Mouse (Mus musculus): ENCODE data around the gene Rab44. TPM values are rescaled to one million over a fixed set of nuclear protein-coding genes. Genes with fewer than 3 reads are reported as not detected.

Gene Rab44
- total and polyA plus RNA-seq, 2 experiments from 2014 or later, result 0.23 to 2.0 TPM

DNA sequence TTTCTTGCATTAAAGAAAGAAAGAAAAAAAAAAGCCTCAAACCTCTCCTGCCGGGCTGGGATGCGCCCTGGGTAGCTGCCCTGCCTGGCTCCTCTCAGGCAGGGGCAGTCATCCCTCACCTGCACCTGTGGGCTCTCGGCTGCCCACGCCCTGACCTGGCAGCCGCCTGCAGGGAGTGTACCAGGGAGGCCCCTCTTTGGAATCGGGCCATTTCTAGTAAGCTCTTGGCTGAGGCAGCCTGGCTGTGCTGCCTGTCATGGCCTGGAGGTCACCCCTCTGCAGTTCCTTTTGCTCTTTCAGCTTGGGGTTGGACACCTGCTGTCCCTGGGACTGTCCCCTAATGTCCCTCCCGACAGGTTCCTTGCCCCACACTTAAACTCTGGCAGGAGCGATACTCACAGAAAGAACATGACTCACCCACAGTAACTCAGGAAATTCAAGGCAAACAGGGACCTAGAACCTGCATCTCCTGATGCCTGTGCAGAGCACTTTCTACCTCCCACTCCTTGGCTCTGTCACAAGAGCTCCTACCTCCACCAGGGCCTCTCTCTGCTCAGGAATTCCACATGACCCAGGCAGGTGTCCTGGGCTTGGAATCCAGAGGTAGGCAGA is 52.1 kb downstream of the Rab44 start:
- Histone ChIP-seq H3K4me1 (ENCODE audit: control insufficient read depth, insufficient read depth) (peaks cover 10% of the 10 kb centered on the region), H3K9me3 (replicated peaks; ENCODE audit: control insufficient read depth, low read length) (peaks cover 14% of the 10 kb centered on the region), H3K4me2 (ENCODE audit: low read depth, low read length) (no peak overlapping the region), H3K27me3 (ENCODE audit: control insufficient read depth, insufficient read depth, low read length) (no peaks in the 10 kb centered on the region), H3K27ac (ENCODE audit: low read depth) (no peak overlapping the region), H3K36me3 (replicated peaks; ENCODE audit: control insufficient read depth, insufficient read depth, low read length) (no peaks in the 10 kb centered on the region), H3K9ac (replicated peaks; ENCODE audit: low read depth, low read length) (no peak overlapping the region), H3K4me3 (ENCODE audit: low read depth, low read length) (no peak overlapping the region)
- ATAC-seq (ENCODE audit: insufficient read depth, low read depth) (peak; percentile 18; the same call in 1 of the 2 replicates), DNase-seq (ENCODE audit: low spot score) (no peak)
- TF ChIP-seq CTCF (IDR thresholded peaks at IDR 0.05; ENCODE audit: low read depth) (no peak), EP300 (IDR thresholded peaks at IDR 0.05; ENCODE audit: low read depth) (no peak)
- 39% methylated on average over 8 of the region's 8 CpGs for WGBS

DNA sequence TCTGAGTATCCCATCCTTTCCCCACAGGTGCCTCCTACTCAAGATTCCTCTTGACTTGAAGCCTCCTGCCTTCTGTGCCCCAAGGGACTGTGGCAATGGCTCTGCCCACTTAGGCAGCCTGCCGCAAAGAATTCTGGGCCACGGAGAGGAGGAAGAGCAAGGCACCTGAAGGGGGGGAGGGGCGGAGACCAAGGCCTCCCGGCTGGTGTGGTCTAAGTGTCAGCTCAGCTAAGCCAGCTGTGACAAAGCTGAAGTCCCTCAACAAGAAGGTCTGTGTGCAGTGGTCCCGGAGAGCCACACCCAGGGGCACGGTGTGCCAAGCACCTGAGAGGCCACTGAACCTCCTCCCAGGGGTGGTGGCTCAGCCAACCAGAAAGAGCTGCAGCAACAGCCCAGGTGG is 53.4 kb downstream of the Rab44 start:
- DNase-seq (ENCODE audit: low spot score) (no peak), ATAC-seq (ENCODE audit: insufficient read depth, low read depth) (no peak)
- Histone ChIP-seq H3K4me3 (ENCODE audit: low read depth, low read length) (no peak overlapping the region), H3K27ac (ENCODE audit: low read depth) (no peak overlapping the region), H3K4me2 (ENCODE audit: low read depth, low read length) (no peak overlapping the region), H3K36me3 (replicated peaks; ENCODE audit: control insufficient read depth, insufficient read depth, low read length) (no peaks in the 10 kb centered on the region), H3K9ac (replicated peaks; ENCODE audit: low read depth, low read length) (no peak overlapping the region), H3K27me3 (ENCODE audit: control insufficient read depth, insufficient read depth, low read length) (no peaks in the 10 kb centered on the region), H3K4me1 (ENCODE audit: control insufficient read depth, insufficient read depth) (peaks cover 10% of the 10 kb centered on the region), H3K9me3 (replicated peaks; ENCODE audit: control insufficient read depth, low read length) (peaks cover 1% of the 10 kb centered on the region; the same call in 1 of the 2 replicates)
- TF ChIP-seq EP300 (IDR thresholded peaks at IDR 0.05; ENCODE audit: low read depth) (no peak), CTCF (IDR thresholded peaks at IDR 0.05; ENCODE audit: low read depth) (no peak)
- 59% methylated on average over 6 of the region's 6 CpGs for WGBS

DNA sequence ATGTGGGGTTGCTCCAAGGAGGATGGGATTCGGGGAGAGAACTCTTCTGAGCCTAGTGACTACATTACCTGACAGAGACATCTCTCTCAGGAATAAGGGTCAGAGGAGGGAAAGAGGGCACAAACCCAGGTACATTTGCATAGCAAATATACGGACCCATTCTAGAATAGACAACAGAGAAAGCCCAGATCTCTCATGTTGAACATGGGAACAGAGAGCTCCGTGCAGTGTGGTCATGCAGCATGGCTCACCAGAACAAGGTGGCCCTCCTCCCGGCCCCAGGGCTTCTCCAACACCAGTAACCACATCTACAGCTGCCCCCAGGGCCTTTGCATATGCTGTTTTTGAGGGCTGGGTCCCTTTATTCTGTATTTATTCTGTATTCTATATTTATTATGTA is 54.5 kb downstream of the Rab44 start:
- no peak for TF ChIP-seq EP300 (IDR thresholded peaks at IDR 0.05; ENCODE audit: low read depth)
- no peak for TF ChIP-seq CTCF (IDR thresholded peaks at IDR 0.05; ENCODE audit: low read depth)
- H3K4me1 ChIP-seq (ENCODE audit: control insufficient read depth, insufficient read depth), result peaks cover 10% of the 10 kb centered on the region
- no peak overlapping the region for H3K9ac ChIP-seq (replicated peaks; ENCODE audit: low read depth, low read length)
- DNase-seq (ENCODE audit: low spot score), result no peak
- no peaks in the 10 kb centered on the region for H3K9me3 ChIP-seq (replicated peaks; ENCODE audit: control insufficient read depth, low read length)
- H3K27me3 ChIP-seq (ENCODE audit: control insufficient read depth, insufficient read depth, low read length), result no peaks in the 10 kb centered on the region
- no peaks in the 10 kb centered on the region for H3K36me3 ChIP-seq (replicated peaks; ENCODE audit: control insufficient read depth, insufficient read depth, low read length)
- no peak overlapping the region for H3K4me2 ChIP-seq (ENCODE audit: low read depth, low read length)
- no peak for ATAC-seq (ENCODE audit: insufficient read depth, low read depth)
- WGBS, result 82% methylated on average over 4 of the region's 4 CpGs
- H3K4me3 ChIP-seq (ENCODE audit: low read depth, low read length), result no peak overlapping the region
- no peak overlapping the region for H3K27ac ChIP-seq (ENCODE audit: low read depth)

DNA sequence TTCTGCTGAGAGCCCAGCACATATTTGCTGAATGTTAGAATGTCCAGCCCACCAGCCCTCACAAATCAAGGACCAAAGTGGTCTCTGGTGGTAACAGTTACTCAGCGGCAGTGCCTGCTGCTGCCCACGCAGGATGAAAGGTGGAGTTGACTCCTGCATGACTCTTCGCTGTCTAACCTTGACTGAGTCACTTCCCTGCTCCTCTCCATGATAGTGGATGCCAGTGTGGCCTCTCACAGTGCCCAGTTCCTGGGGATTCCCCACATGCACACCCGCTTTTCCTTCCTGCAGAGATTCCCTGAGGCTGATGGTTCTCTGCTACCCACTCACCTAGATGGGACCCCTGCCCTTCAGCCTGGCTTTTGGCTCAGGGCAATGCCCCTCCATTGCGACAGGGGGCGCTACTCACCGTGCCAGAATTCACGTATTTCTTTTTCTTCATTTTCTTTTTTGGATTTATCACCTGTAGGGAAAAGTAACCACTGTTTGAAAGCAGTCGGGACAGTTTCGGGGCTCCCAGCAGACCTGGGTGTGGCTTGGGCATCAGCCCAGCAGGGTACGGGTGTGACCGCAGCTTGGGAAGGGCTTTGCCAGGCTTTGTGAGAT is 55.2 kb downstream of the Rab44 start:
- Histone ChIP-seq H3K4me1 (ENCODE audit: control insufficient read depth, insufficient read depth) (peaks cover 10% of the 10 kb centered on the region), H3K27me3 (ENCODE audit: control insufficient read depth, insufficient read depth, low read length) (no peaks in the 10 kb centered on the region), H3K4me2 (ENCODE audit: low read depth, low read length) (no peak overlapping the region), H3K9ac (replicated peaks; ENCODE audit: low read depth, low read length) (no peak overlapping the region), H3K9me3 (replicated peaks; ENCODE audit: control insufficient read depth, low read length) (no peaks in the 10 kb centered on the region), H3K4me3 (ENCODE audit: low read depth, low read length) (no peak overlapping the region), H3K27ac (ENCODE audit: low read depth) (no peak overlapping the region), H3K36me3 (replicated peaks; ENCODE audit: control insufficient read depth, insufficient read depth, low read length) (no peaks in the 10 kb centered on the region)
- TF ChIP-seq CTCF (IDR thresholded peaks at IDR 0.05; ENCODE audit: low read depth) (peak; percentile 26; the same call in 1 of the 2 replicates), EP300 (IDR thresholded peaks at IDR 0.05; ENCODE audit: low read depth) (no peak)
- 74% methylated on average over 12 of the region's 12 CpGs for WGBS
- ATAC-seq (ENCODE audit: insufficient read depth, low read depth), result no peak
- DNase-seq (ENCODE audit: low spot score), result no peak

DNA sequence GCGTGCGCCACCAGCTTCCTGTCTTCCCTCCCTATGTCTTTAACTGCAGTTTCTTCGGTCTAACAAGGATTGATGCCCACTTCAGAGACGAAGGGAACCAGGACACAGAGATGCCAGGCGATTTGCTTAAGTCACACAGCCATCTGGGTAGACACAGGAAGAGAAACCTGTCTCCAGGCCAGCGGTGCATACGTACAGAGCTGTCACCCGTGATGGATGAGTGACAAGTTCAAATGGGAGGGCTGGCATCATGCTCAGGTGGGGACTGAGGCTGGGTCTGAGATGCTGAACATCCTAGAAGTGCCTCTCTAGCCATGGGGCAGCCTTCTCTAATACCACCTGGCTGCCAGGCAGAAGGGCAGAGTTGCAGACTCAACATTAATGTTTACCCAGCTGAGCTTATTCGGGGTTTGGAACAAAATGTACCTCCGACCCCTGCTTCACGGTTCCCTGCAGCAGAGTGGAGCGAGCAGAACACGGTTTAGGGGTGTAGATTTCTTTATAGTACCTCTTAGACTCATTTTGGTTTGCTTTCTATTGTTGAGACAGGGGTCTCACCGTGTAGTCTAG is 56.6 kb downstream of the Rab44 start:
- Histone ChIP-seq H3K4me3 (ENCODE audit: low read depth, low read length) (no peak overlapping the region), H3K27me3 (ENCODE audit: control insufficient read depth, insufficient read depth, low read length) (no peaks in the 10 kb centered on the region), H3K9me3 (replicated peaks; ENCODE audit: control insufficient read depth, low read length) (no peaks in the 10 kb centered on the region), H3K9ac (replicated peaks; ENCODE audit: low read depth, low read length) (no peak overlapping the region), H3K4me2 (ENCODE audit: low read depth, low read length) (no peak overlapping the region), H3K27ac (ENCODE audit: low read depth) (no peak overlapping the region), H3K4me1 (ENCODE audit: control insufficient read depth, insufficient read depth) (no peaks in the 10 kb centered on the region), H3K36me3 (replicated peaks; ENCODE audit: control insufficient read depth, insufficient read depth, low read length) (no peaks in the 10 kb centered on the region)
- DNase-seq (ENCODE audit: low spot score) (no peak), ATAC-seq (ENCODE audit: insufficient read depth, low read depth) (no peak)
- TF ChIP-seq EP300 (IDR thresholded peaks at IDR 0.05; ENCODE audit: low read depth), result no peak
- no peak for TF ChIP-seq CTCF (IDR thresholded peaks at IDR 0.05; ENCODE audit: low read depth)
- WGBS, result 74% methylated on average over 14 of the region's 14 CpGs
